Mouse (Mus musculus) cerebellum, adult 2 months (tissue): ENCODE data around the gene Plxna4.

Experiments
- CTCF ChIP-seq: fragments of 200-500 bp; IDR thresholded peaks from 2 replicates; pipeline ENCODE4 v1.5.1; 2011; ENCODE audit warnings: low read depth, mild to moderate bottlenecking, control low read depth, low read length, moderate library complexity, borderline replicate concordance; ENCODE audit not compliant: insufficient read depth
- POLR2A ChIP-seq: fragments of 200-500 bp; IDR thresholded peaks from 2 replicates; pipeline ENCODE4 v1.6.1; 2011; ENCODE audit warnings: low read length, control low read depth, borderline replicate concordance; ENCODE audit not compliant: insufficient read depth

DNA sequence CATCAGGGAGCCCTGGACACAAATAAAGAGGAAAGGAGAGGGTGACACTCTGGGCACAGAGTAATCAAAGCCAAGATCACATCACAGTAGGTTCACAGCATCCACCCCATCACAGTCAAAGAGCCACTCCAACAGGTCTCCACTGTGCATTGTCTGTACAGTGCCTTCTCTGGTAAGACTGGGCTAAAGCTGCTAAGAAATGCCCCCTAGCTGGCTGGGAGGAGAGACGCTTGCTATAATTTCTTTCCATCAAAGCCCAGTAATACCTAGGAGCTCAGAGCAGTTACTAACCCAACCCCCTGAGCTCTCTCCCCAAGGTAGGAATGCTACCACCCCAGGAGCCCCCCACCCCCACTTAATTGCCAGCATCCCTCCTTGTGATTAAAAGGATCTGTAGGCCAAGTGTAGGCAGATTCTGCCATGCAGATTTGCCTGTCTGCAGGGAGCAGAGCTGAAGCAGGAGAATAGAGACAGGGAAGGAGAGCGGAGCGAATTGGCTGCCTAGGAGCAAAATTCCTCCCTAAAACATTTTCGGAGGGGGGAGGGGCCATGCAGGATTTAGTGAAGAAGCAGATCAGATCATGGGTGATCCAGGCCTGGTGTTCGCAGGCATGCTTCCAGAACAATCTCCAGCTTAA is 3.6 kb downstream of the Plxna4 start:
- no peak for TF ChIP-seq POLR2A
- no peak for TF ChIP-seq CTCF
